Mouse (Mus musculus): ENCODE measurements around the gene Ankrd11. TPM values are rescaled to one million over a fixed set of nuclear protein-coding genes. Genes with fewer than 3 reads are reported as not detected.

The Ankrd11 gene
- total RNA-seq, 2 experiments from 2014 or later = 165 to 176 TPM

- no peak overlapping the region for H3K4me3 ChIP-seq
- DNase-seq (ENCODE audit: low spot score in 2 of 2) = no peak
- peak overlapping the region; percentile 56; the same call in 1 of the 2 replicates for H3K27ac ChIP-seq
- no peak for TF ChIP-seq CTCF (conservative IDR thresholded peaks at IDR 0.05)
Observed at GRCm38 (mm10) chr8:123015074-123015473, 27.0 kb downstream of the Ankrd11 start.

GRCm38 (mm10) chr8:123014429-123014828 is 27.6 kb downstream of the Ankrd11 start:
- DNase-seq (ENCODE audit: low spot score in 2 of 2) = no peak
- Histone ChIP-seq H3K27ac (peak overlapping the region; percentile 56), H3K4me3 (no peak overlapping the region)
- TF ChIP-seq CTCF (conservative IDR thresholded peaks at IDR 0.05) = no peak

- no peak for TF ChIP-seq CTCF (conservative IDR thresholded peaks at IDR 0.05)
- H3K4me3 ChIP-seq = no peak overlapping the region
- H3K27ac ChIP-seq = no peak overlapping the region
- DNase-seq (ENCODE audit: low spot score in 2 of 2) = no peak
Observed at GRCm38 (mm10) chr8:123011321-123011720, 30.8 kb downstream of the Ankrd11 start.

GRCm38 (mm10) chr8:123005805-123006204 is 36.3 kb downstream of the Ankrd11 start:
- Histone ChIP-seq H3K4me3 (no peak overlapping the region), H3K27ac (peak overlapping the region; percentile 39; the same call in 1 of the 2 replicates)
- no peak for TF ChIP-seq CTCF (conservative IDR thresholded peaks at IDR 0.05)
- no peak for DNase-seq (ENCODE audit: low spot score in 2 of 2)

- no peak for DNase-seq (ENCODE audit: low spot score in 2 of 2)
- TF ChIP-seq CTCF (conservative IDR thresholded peaks at IDR 0.05) = no peak
- H3K27ac ChIP-seq = peak overlapping the region; percentile 39; the same call in 1 of the 2 replicates
- H3K4me3 ChIP-seq = no peak overlapping the region
Observed at GRCm38 (mm10) chr8:123005328-123005727, 36.7 kb downstream of the Ankrd11 start.

- no peak for DNase-seq (ENCODE audit: low spot score in 2 of 2)
- Histone ChIP-seq H3K4me3 (no peak overlapping the region), H3K27ac (0 out of 2 replicates have a peak overlapping the region, but pooled peaks have one; percentile 4)
- no peak for TF ChIP-seq CTCF (conservative IDR thresholded peaks at IDR 0.05)
Observed at GRCm38 (mm10) chr8:123004033-123004922, 37.8 kb downstream of the Ankrd11 start.

- no peak for DNase-seq (ENCODE audit: low spot score in 2 of 2)
- no peak for TF ChIP-seq CTCF (conservative IDR thresholded peaks at IDR 0.05)
- no peak overlapping the region for H3K4me3 ChIP-seq
- H3K27ac ChIP-seq = peak overlapping the region; percentile 28; the same call in 1 of the 2 replicates
Observed at GRCm38 (mm10) chr8:123000311-123000710, 41.8 kb downstream of the Ankrd11 start.

- no peak for DNase-seq (ENCODE audit: low spot score in 2 of 2)
- H3K4me3 ChIP-seq = no peak overlapping the region
- no peak overlapping the region for H3K27ac ChIP-seq
- TF ChIP-seq CTCF (conservative IDR thresholded peaks at IDR 0.05) = no peak
Observed at GRCm38 (mm10) chr8:122997963-122998362, 44.1 kb downstream of the Ankrd11 start.

GRCm38 (mm10) chr8:122993740-122994139 is 48.3 kb downstream of the Ankrd11 start:
- no peak for TF ChIP-seq CTCF (conservative IDR thresholded peaks at IDR 0.05)
- Histone ChIP-seq H3K4me3 (no peak overlapping the region), H3K27ac (peak overlapping the region; percentile 19; the same call in 1 of the 2 replicates)
- DNase-seq (ENCODE audit: low spot score in 2 of 2) = no peak

GRCm38 (mm10) chr8:122993031-122993430 is 49.0 kb downstream of the Ankrd11 start:
- H3K27ac ChIP-seq = no peak overlapping the region
- no peak overlapping the region for H3K4me3 ChIP-seq
- DNase-seq (ENCODE audit: low spot score in 2 of 2) = no peak
- no peak for TF ChIP-seq CTCF (conservative IDR thresholded peaks at IDR 0.05)

- Histone ChIP-seq H3K27ac (no peak overlapping the region), H3K4me3 (no peak overlapping the region)
- no peak for DNase-seq (ENCODE audit: low spot score in 2 of 2)
- no peak for TF ChIP-seq CTCF (conservative IDR thresholded peaks at IDR 0.05)
Observed at GRCm38 (mm10) chr8:122992296-122992695, 49.8 kb downstream of the Ankrd11 start.

GRCm38 (mm10) chr8:122991368-122991767 is 50.7 kb downstream of the Ankrd11 start:
- TF ChIP-seq CTCF (conservative IDR thresholded peaks at IDR 0.05) = no peak
- DNase-seq (ENCODE audit: low spot score in 2 of 2) = no peak
- Histone ChIP-seq H3K4me3 (no peak overlapping the region), H3K27ac (no peak overlapping the region)

- DNase-seq (ENCODE audit: low spot score in 2 of 2) = no peak
- TF ChIP-seq CTCF (conservative IDR thresholded peaks at IDR 0.05) = no peak
Observed at GRCm38 (mm10) chr8:122989976-122990375, 52.1 kb downstream of the Ankrd11 start.

GRCm38 (mm10) chr8:122988955-122989354 is 53.1 kb downstream of the Ankrd11 start:
- no peak for TF ChIP-seq CTCF (conservative IDR thresholded peaks at IDR 0.05)
- DNase-seq (ENCODE audit: low spot score in 2 of 2) = no peak
- H3K4me3 ChIP-seq = no peak overlapping the region
- H3K27ac ChIP-seq = 0 out of 2 replicates have a peak overlapping the region, but pooled peaks have one; percentile 5

More at GRCm38 (mm10) chr8:122989976-122990375, 52.1 kb downstream of the Ankrd11 start:
- no peak overlapping the region for H3K27ac ChIP-seq
- H3K4me3 ChIP-seq = no peak overlapping the region
